Mouse (Mus musculus): ENCODE results near the gene Adipoq. TPM values are rescaled to one million over a fixed set of nuclear protein-coding genes. Genes with fewer than 3 reads are reported as not detected.
"Not testable (repeated sequence)": the region's sequence is repeated elsewhere in the genome, so short reads cannot be mapped to it uniquely, and the experiment has no call there.

The Adipoq gene
- total RNA-seq, 2 experiments from 2014 or later, result 0.87 to 8.6 TPM

- intact Hi-C loops (cut with DNase I), result no loop called here
Observed at GRCm38 (mm10) chr16:23178796-23179195, 32.5 kb downstream of the Adipoq start.

GRCm38 (mm10) chr16:23179436-23179835 is 33.1 kb downstream of the Adipoq start:
- intact Hi-C loops (cut with DNase I); DNase-seq; H3K27ac ChIP-seq; H3K4me3 ChIP-seq: not testable (repeated sequence)

More at GRCm38 (mm10) chr16:23178796-23179195, 32.5 kb downstream of the Adipoq start:
- Histone ChIP-seq H3K4me3 (no peak overlapping the region), H3K27ac (no peak overlapping the region)
- no peak for DNase-seq
- TF ChIP-seq CTCF (IDR thresholded peaks at IDR 0.05), result no peak

GRCm38 (mm10) chr16:23181054-23181453 is 34.7 kb downstream of the Adipoq start:
- H3K27ac ChIP-seq, result peak overlapping the region; percentile 46
- no peak overlapping the region for H3K4me3 ChIP-seq
- intact Hi-C loops (cut with DNase I), result no loop called here
- no peak for DNase-seq
- no peak for TF ChIP-seq CTCF (IDR thresholded peaks at IDR 0.05)

GRCm38 (mm10) chr16:23181487-23181886 is 35.2 kb downstream of the Adipoq start:
- DNase-seq, result no peak
- H3K27ac ChIP-seq, result peak overlapping the region; percentile 46
- no peak overlapping the region for H3K4me3 ChIP-seq
- intact Hi-C loops (cut with DNase I), result no loop called here
- TF ChIP-seq CTCF (IDR thresholded peaks at IDR 0.05), result no peak

GRCm38 (mm10) chr16:23181942-23182597 is 35.7 kb downstream of the Adipoq start:
- no peak overlapping the region for H3K4me3 ChIP-seq
- TF ChIP-seq CTCF (IDR thresholded peaks at IDR 0.05), result no peak
- intact Hi-C loops (cut with DNase I), result no loop called here
- DNase-seq, result no peak
- H3K27ac ChIP-seq, result peak overlapping the region; percentile 35; the same call in 1 of the 2 replicates

GRCm38 (mm10) chr16:23185824-23186223 is 39.5 kb downstream of the Adipoq start:
- H3K4me3 ChIP-seq, result no peak overlapping the region
- no peak for TF ChIP-seq CTCF (IDR thresholded peaks at IDR 0.05)
- no peak for DNase-seq
- intact Hi-C loops (cut with DNase I), result no loop called here
- H3K27ac ChIP-seq, result no peak overlapping the region

GRCm38 (mm10) chr16:23186418-23186817 is 40.1 kb downstream of the Adipoq start:
- intact Hi-C loops (cut with DNase I), result no loop called here
- Histone ChIP-seq H3K27ac (no peak overlapping the region), H3K4me3 (no peak overlapping the region)
- no peak for DNase-seq
- TF ChIP-seq CTCF (IDR thresholded peaks at IDR 0.05), result no peak

GRCm38 (mm10) chr16:23187983-23188382 is 41.6 kb downstream of the Adipoq start:
- TF ChIP-seq CTCF (IDR thresholded peaks at IDR 0.05), result no peak
- intact Hi-C loops (cut with DNase I), result no loop called here
- DNase-seq, result no peak
- Histone ChIP-seq H3K4me3 (no peak overlapping the region), H3K27ac (no peak overlapping the region)

GRCm38 (mm10) chr16:23189612-23190011 is 43.3 kb downstream of the Adipoq start:
- intact Hi-C loops (cut with DNase I), result no loop called here
- no peak overlapping the region for H3K27ac ChIP-seq
- H3K4me3 ChIP-seq, result no peak overlapping the region
- DNase-seq, result no peak
- peak; percentile 30 for TF ChIP-seq CTCF (IDR thresholded peaks at IDR 0.05)

GRCm38 (mm10) chr16:23191560-23192242 is 45.4 kb downstream of the Adipoq start:
- intact Hi-C loops (cut with DNase I), result no loop called here
- TF ChIP-seq CTCF (IDR thresholded peaks at IDR 0.05), result no peak
- no peak for DNase-seq
- Histone ChIP-seq H3K4me3 (no peak overlapping the region), H3K27ac (no peak overlapping the region)

GRCm38 (mm10) chr16:23195618-23196017 is 49.3 kb downstream of the Adipoq start:
- DNase-seq, result no peak
- no peak overlapping the region for H3K4me3 ChIP-seq
- intact Hi-C loops (cut with DNase I), result no loop called here
- H3K27ac ChIP-seq, result no peak overlapping the region
- no peak for TF ChIP-seq CTCF (IDR thresholded peaks at IDR 0.05)

- no peak for TF ChIP-seq CTCF (IDR thresholded peaks at IDR 0.05)
- intact Hi-C loops (cut with DNase I), result no loop called here
Observed at GRCm38 (mm10) chr16:23196296-23196695, 50.0 kb downstream of the Adipoq start.

GRCm38 (mm10) chr16:23196791-23197190 is 50.5 kb downstream of the Adipoq start:
- TF ChIP-seq CTCF (IDR thresholded peaks at IDR 0.05), result no peak
- no peak overlapping the region for H3K4me3 ChIP-seq
- no peak for DNase-seq
- H3K27ac ChIP-seq, result no peak overlapping the region
- intact Hi-C loops (cut with DNase I), result no loop called here

More at GRCm38 (mm10) chr16:23196296-23196695, 50.0 kb downstream of the Adipoq start:
- Histone ChIP-seq H3K27ac (no peak overlapping the region), H3K4me3 (no peak overlapping the region)
- DNase-seq, result no peak

GRCm38 (mm10) chr16:23201498-23201897 is 55.2 kb downstream of the Adipoq start:
- DNase-seq, result no peak
- no peak overlapping the region for H3K27ac ChIP-seq
- TF ChIP-seq CTCF (IDR thresholded peaks at IDR 0.05), result no peak
- intact Hi-C loops (cut with DNase I), result no loop called here
- no peak overlapping the region for H3K4me3 ChIP-seq

Small RNA genes lying within 50 kb of the gene (microRNA-seq; reads per million reads assigned to microRNA genes)
- 3.6 reads per million for gene Gm49346

Other genes with a start within 250 kb of the Adipoq start
- gene Fetub, start 228.2 kb upstream of the Adipoq start, total RNA-seq (2021), result not detected
- not detected for gene Hrg, start 195.5 kb upstream of the Adipoq start, total RNA-seq (2021)
- under 1 TPM in 1 of 2 experiments, not detected in 1; 0.14 TPM for gene Kng2, start 117.1 kb upstream of the Adipoq start, total RNA-seq (2021)
- gene Kng1, start 88.7 kb upstream of the Adipoq start, total RNA-seq (2021), result not detected
- 100 to 1,000 TPM; 458 to 462 TPM for gene Eif4a2, start 39.1 kb upstream of the Adipoq start, total RNA-seq (2021)
- 1 to 10 TPM; 7.6 to 7.9 TPM for gene Rfc4, start 18.8 kb upstream of the Adipoq start, total RNA-seq (2021)
- gene St6gal1, start 78.2 kb downstream of the Adipoq start, total RNA-seq (2021), result 1 to 10 TPM; 2.6 to 3.5 TPM